Mouse (Mus musculus): ENCODE results near the gene Dbr1. TPM values are rescaled to one million over a fixed set of nuclear protein-coding genes. Genes with fewer than 3 reads are reported as not detected.

Dbr1 gene
- total RNA-seq, 2 experiments from 2014 or later, result 11.2 to 13.8 TPM

GRCm38 (mm10) chr9:99612202-99612601 is 36.6 kb downstream of the Dbr1 start, which contains the start of gene A4gnt:
Gene A4gnt (plus strand): TSS chr9:99612502.
- no peak for DNase-seq (ENCODE audit: low spot score in 2 of 2)

- peak in 1 of 2 experiments; percentile 29 for DNase-seq (ENCODE audit: low spot score in 2 of 2)
These were observed 44.1 kb downstream of the Dbr1 start for GRCm38 (mm10) chr9:99619688-99620087.

- DNase-seq (ENCODE audit: low spot score in 2 of 2), result no peak
These were observed 44.6 kb downstream of the Dbr1 start for GRCm38 (mm10) chr9:99620196-99620595.

GRCm38 (mm10) chr9:99622034-99622433 is 46.4 kb downstream of the Dbr1 start:
- no peak for DNase-seq (ENCODE audit: low spot score in 2 of 2)

- no peak for DNase-seq (ENCODE audit: low spot score in 2 of 2)
These were observed 47.4 kb downstream of the Dbr1 start for GRCm38 (mm10) chr9:99622966-99623365.

DNA sequence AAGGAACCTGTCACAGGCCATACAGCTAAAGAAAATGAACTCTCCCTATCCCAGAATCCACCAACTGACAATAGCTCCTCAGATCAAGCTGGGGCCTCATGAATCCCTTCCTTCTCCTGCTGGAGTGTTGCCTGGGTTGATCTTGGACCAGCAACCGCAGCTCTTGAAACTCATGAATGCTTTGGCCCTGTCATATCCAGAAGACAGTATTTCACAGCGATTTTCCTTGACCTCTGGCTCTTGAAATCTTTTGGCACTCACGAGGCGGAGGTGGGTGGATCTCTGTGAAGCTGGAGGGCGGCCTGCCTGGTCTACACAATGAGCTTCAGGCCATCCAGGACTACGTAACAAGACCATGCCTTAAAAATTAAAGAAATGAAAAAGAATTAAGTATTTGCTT is 48.5 kb downstream of the Dbr1 start:
- DNase-seq (ENCODE audit: low spot score in 2 of 2), result no peak

DNA sequence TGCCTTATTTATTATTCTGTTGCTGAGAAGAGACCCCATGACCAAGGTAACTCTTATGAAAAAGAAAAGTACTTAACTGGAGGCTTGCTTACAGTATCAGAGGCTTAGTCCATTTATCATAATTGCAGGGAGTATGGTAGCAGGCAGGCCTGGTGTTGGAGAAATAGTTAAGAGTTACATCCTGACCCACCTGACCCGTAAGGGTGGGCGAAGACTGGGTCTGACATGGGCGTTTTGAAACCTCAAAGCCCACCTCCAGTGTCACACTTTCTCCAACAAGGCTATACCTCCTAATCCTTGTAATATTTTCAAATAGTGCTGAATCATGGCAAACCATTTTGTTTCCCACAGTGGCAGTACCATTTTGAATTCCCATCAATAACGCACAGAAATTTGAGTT is 53.0 kb downstream of the Dbr1 start:
- DNase-seq (ENCODE audit: low spot score in 2 of 2), result no peak

DNA sequence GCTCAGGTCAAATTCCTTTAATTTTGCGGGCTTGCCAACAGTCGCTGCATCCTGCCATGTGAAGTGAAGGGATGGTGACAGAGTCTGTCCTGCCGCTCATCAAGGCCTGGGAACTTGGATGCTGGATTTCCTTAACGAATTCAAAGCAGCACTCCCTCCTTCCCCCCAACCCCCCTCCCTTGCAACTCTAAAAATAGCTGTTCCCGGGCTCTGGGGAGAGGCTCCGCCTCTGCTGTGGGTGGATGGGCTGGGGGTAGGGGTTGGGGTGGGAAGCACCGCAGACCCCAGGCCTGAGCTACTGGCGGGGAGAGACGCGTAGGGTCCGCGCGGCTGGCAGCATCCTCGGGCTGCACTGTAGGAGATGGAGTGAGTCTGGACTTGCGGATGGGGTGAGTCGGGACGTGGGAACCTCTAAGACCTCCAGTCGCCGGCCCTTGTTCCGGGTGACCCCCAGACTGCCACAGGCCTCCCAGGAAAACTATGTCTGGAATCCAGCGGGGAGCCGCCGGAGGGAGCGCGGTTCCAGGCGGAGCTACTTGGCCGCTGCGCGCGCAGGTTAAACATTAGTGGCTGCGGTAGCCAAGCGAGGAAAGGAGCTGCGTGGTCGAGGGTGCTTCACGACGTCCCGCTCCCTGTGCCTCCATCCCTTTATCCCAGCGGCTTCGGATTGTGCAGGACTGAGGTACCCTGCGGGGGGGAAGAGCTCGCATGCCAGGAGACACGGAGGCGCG is 53.8 kb downstream of the Dbr1 start, which contains the start of gene Dzip1l:
Gene Dzip1l, plus strand, starts transcription at position 216 of the 731 bp plus-strand sequence.
- DNase-seq (ENCODE audit: low spot score in 2 of 2), result peak; percentile 70 to 81

DNA sequence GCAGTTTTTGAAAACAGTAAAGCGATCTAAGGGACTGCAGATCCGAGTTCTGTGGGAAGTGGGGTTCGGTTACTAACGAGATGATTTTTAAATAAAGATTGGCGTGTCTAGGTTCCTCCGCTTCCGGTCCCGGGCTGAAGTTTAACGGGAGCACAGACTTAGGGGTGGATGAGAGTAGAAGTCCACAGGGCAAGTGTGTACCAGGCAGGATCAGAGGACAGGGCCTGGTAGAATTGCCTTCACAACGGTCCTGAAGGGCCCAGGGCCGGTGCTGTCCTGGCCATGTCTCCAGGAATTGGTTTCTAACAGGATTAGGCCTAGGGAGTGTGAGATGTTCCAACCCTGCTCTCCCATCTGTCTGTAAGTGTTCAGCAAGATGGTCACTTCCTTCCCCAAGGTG is 54.5 kb downstream of the Dbr1 start:
- DNase-seq (ENCODE audit: low spot score in 2 of 2), result no peak

DNA sequence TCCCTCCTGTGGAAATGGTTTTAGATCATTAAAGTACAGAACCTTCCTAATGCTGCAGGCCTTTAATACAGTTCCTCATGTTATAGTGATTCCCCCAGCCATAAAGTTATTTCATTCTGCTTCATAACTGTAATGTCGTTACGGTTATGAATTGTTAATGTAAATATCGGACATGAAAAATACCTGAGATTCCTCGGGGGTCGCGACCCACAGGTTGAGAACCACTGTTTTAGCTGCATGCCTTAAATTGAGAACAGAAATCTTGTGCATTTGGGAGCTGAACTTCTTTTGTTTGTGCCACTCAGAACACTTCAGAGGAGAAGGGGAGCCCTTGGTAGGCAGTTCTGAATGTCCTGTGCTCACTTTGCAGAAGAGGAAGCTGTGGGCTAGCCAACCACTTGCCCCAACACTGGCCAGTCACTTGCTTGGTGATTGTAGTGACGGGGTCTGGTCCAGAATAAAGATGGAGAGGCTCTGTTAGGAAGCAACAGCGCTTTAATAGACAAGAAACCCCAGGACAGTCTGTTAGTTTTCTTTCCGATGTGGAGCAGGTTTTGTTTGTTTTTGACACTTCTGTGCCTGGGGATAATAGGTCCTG is 55.0 kb downstream of the Dbr1 start:
- DNase-seq (ENCODE audit: low spot score in 2 of 2), result no peak

- no peak for DNase-seq (ENCODE audit: low spot score in 2 of 2)
These were observed 56.2 kb downstream of the Dbr1 start for GRCm38 (mm10) chr9:99631781-99632180.

GRCm38 (mm10) chr9:99632264-99632663 is 56.7 kb downstream of the Dbr1 start:
- no peak for DNase-seq (ENCODE audit: low spot score in 2 of 2)

Other genes starting within 250 kb of the Dbr1 start
- 1 to 10 TPM in 1 of 2 experiments, under 1 TPM in 1; 0.95 to 1.4 TPM for gene Esyt3, start 217.2 kb upstream of the Dbr1 start, total RNA-seq (2021)
- 100 to 1,000 TPM; 161 to 167 TPM for gene Mras, start 138.4 kb upstream of the Dbr1 start, total RNA-seq (2021)
- not detected for gene Nme9, start 124.3 kb upstream of the Dbr1 start, total RNA-seq (2021)
- 10 to 100 TPM; 55.4 to 55.7 TPM for gene Armc8, start 6.9 kb upstream of the Dbr1 start, total RNA-seq (2021)
- under 1 TPM; 0.16 to 0.28 TPM for gene A4gnt, start 36.7 kb downstream of the Dbr1 start, total RNA-seq (2021)
- gene Dzip1l, start 53.7 kb downstream of the Dbr1 start, total RNA-seq (2021), result 10 to 100 TPM; 25.1 to 27.5 TPM
- not detected for gene Cldn18, start 141.5 kb downstream of the Dbr1 start, total RNA-seq (2021)